Mouse (Mus musculus) liver, postnatal 0 days (tissue): Measurements from ENCODE around the gene Igfbp7. TPM values are rescaled to one million over a fixed set of nuclear protein-coding genes. Genes with fewer than 3 reads are reported as not detected.

Experiments
- ATAC-seq: fragments of 200-750 bp; cut with Nextera tagmentation; 2 replicates; pipeline ENCODE4 v1.8.0; 2017; ENCODE audit warnings: mild to moderate bottlenecking, moderate library complexity
- DNase-seq: peaks from one replicate; pipeline ENCODE4 v3.0.0-alpha.2; 2016
- H3K27ac ChIP-seq: fragments of 300-500 bp; sonication (generic); 2 replicates; pipeline ENCODE4 v1.5.1; 2014; ENCODE audit warnings: antibody characterized with exemption, moderate library complexity, mild to moderate bottlenecking, low read depth
- H3K27me3 ChIP-seq: fragments of 300-500 bp; sonication (generic); 2 replicates; pipeline ENCODE4 v1.6.1; 2014; ENCODE audit warnings: low read length, control low read depth, mixed read lengths; ENCODE audit not compliant: insufficient read depth
- H3K36me3 ChIP-seq: fragments of 300-500 bp; sonication (generic); replicated peaks from 2 replicates; pipeline ENCODE4 v1.6.1; 2014; ENCODE audit warnings: mild to moderate bottlenecking, control low read depth, low read length, moderate library complexity, mixed read lengths; ENCODE audit not compliant: insufficient read depth
- H3K4me1 ChIP-seq: fragments of 300-500 bp; sonication (generic); 2 replicates; pipeline ENCODE4 v1.6.1; 2014; ENCODE audit warnings: antibody characterized with exemption, mild to moderate bottlenecking, control low read depth; ENCODE audit not compliant: insufficient read depth
- H3K4me2 ChIP-seq: fragments of 300-500 bp; sonication (generic); 2 replicates; pipeline ENCODE4 v1.6.1; 2014; ENCODE audit warnings: low read depth, mild to moderate bottlenecking, low read length, moderate library complexity, mixed read lengths
- H3K4me3 ChIP-seq: fragments of 300-500 bp; sonication (generic); 2 replicates; pipeline ENCODE4 v1.5.1; 2014; ENCODE audit warnings: low read depth, low read length
- H3K9ac ChIP-seq: fragments of 300-500 bp; sonication (generic); replicated peaks from 2 replicates; pipeline ENCODE4 v1.6.1; 2014; ENCODE audit warnings: mild to moderate bottlenecking, moderate library complexity
- H3K9me3 ChIP-seq: fragments of 300-500 bp; sonication (generic); 2 replicates; pipeline ENCODE4 v1.6.1; 2016; ENCODE audit warnings: mild to moderate bottlenecking, control low read depth, low read length, mixed read lengths
- CTCF ChIP-seq: sonication (generic); IDR thresholded peaks from 2 replicates; pipeline ENCODE4 v1.5.1; 2016; ENCODE audit warnings: antibody characterized with exemption, low read depth
- EP300 ChIP-seq: IDR thresholded peaks from 2 replicates; pipeline ENCODE4 v1.6.1; 2016; ENCODE audit warnings: antibody characterized with exemption, low read depth, mild to moderate bottlenecking
- WGBS: fragments of 180-500 bp; shearing (Covaris S2); extraction: QIAGEN DNeasy Blood & Tissue Kit; methylation state at CpG from one replicate; pipeline ENCODE4 v1.1.7; 2014; ENCODE audit not compliant: insufficient replicate concordance; 5-methylcytosine and 5-hydroxymethylcytosine counted together
- polyA plus RNA-seq: library from polyadenylated mRNA; unstranded; fragments of >200 nt; fragmentation: Nextera tagmentation; extraction: Ambion mirVana; gene quantifications from 2 replicates; pipeline ENCODE4 v1.2.1, GENCODE M21; 2015

Igfbp7 gene
- polyA plus RNA-seq, 1 experiment from 2014 or later = 89.6 TPM

GRCm38 (mm10) chr5:77379434-77380135, 28.3 kb downstream of the Igfbp7 start:
- no peaks in the 10 kb centered on the region for H3K9me3 ChIP-seq
- TF ChIP-seq EP300 (no peak), CTCF (no peak)
- no peak overlapping the region for H3K9ac ChIP-seq
- H3K4me2 ChIP-seq = no peak overlapping the region
- no peaks in the 10 kb centered on the region for H3K36me3 ChIP-seq
- H3K27ac ChIP-seq = no peak overlapping the region
- no peak overlapping the region for H3K4me3 ChIP-seq
- peaks cover 11% of the 10 kb centered on the region for H3K4me1 ChIP-seq
- 77% methylated on average over 14 of the region's 14 CpGs for WGBS
- no peaks in the 10 kb centered on the region for H3K27me3 ChIP-seq
- DNase-seq (no peak), ATAC-seq (no peak)

DNA sequence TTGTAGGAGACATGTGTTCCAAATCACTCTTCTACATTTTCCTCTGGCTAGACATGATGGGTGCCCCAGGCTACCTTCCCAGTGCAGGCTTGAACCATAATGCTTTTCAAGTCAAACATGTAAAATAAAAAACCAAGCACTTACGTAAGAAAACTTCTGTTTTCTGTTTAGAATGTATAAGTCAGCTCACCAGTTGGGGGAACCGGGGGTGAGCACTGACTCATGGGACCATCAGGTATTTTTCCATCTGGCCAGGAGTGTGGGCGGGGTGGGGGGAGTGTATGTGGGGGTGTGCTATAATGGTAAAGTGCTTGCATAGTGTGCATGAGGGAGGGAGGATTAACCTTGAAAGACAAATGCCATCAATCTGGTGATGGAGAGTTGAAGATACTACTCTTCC, 29.8 kb downstream of the Igfbp7 start:
- H3K27me3 ChIP-seq = no peaks in the 10 kb centered on the region
- no peak for DNase-seq
- WGBS = 75% methylated on average over 3 of the region's 3 CpGs

DNA sequence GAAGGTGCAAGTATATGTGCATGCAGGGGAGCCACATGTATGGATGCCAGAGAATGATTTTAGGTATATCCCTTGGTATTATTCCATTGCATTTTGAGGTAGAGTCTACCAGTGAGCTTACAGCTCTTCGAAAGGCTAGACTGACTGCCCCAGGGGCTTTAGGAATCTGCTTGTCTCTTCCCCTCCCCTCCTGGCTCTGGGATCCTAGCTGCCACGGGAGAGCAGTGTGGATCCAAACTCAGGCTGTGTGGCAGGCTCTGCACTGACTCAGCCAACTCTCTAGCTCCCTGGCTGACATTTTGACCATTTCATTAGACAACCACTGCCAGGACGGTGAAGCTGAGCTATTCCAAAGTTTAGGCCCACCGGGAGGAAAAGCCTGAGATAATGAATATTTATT, 32.3 kb downstream of the Igfbp7 start:
- no peak for DNase-seq

More for the DNA sequence above, 29.8 kb downstream of the Igfbp7 start:
- no peak for ATAC-seq
- no peak for TF ChIP-seq EP300
- TF ChIP-seq CTCF = no peak
- Histone ChIP-seq H3K9ac (no peak overlapping the region), H3K4me1 (0 out of 2 replicates have a peak, but pooled peaks cover 2% of the 10 kb centered on the region), H3K36me3 (no peaks in the 10 kb centered on the region), H3K4me3 (no peak overlapping the region), H3K9me3 (no peaks in the 10 kb centered on the region), H3K4me2 (no peak overlapping the region), H3K27ac (no peak overlapping the region)

GRCm38 (mm10) chr5:77374945-77375344, 32.9 kb downstream of the Igfbp7 start:
- 29% methylated on average over 3 of the region's 3 CpGs for WGBS
- no peak for ATAC-seq
- H3K9me3 ChIP-seq = no peaks in the 10 kb centered on the region

More for the DNA sequence above, 32.3 kb downstream of the Igfbp7 start:
- Histone ChIP-seq H3K4me2 (no peak overlapping the region), H3K27ac (no peak overlapping the region), H3K9ac (no peak overlapping the region), H3K36me3 (no peaks in the 10 kb centered on the region), H3K4me3 (no peak overlapping the region), H3K9me3 (no peaks in the 10 kb centered on the region), H3K27me3 (no peaks in the 10 kb centered on the region), H3K4me1 (peaks cover 7% of the 10 kb centered on the region; the same call in 1 of the 2 replicates)
- ATAC-seq = no peak
- TF ChIP-seq CTCF = no peak
- TF ChIP-seq EP300 = no peak
- 78% methylated on average over 4 of the region's 4 CpGs for WGBS

DNA sequence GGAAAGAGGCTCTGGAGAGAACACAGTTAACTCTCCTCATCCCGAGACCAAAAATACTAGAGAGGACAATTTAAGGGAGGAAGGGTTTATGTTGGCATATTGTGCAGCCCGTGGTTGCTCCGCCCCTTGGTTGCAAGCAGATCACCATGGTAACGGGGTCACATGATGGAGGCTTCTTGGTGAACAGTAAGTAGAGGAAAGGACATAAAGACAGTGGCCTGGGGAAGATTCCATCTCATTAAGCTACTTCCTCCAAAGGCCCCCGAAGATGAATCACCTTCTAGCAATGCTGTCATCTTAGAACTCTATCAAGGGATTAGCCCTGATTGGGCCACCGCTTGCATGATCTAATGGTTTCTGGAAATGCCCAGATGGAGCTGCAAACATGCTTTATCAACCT, 35.1 kb downstream of the Igfbp7 start:
- H3K4me1 ChIP-seq = peaks cover 10% of the 10 kb centered on the region
- H3K27ac ChIP-seq = peak overlapping the region; percentile 39; the same call in 1 of the 2 replicates
- no peaks in the 10 kb centered on the region for H3K36me3 ChIP-seq
- peak overlapping the region; percentile 26; the same call in 1 of the 2 replicates for H3K4me2 ChIP-seq
- 37% methylated on average over 6 of the region's 6 CpGs for WGBS
- ATAC-seq (peak; percentile 66), DNase-seq (peak; percentile 41)
- no peaks in the 10 kb centered on the region for H3K27me3 ChIP-seq
- H3K4me3 ChIP-seq = no peak overlapping the region
- H3K9me3 ChIP-seq = no peaks in the 10 kb centered on the region
- TF ChIP-seq EP300 = no peak
- TF ChIP-seq CTCF = no peak
- H3K9ac ChIP-seq = no peak overlapping the region

More at GRCm38 (mm10) chr5:77374945-77375344, 32.9 kb downstream of the Igfbp7 start:
- TF ChIP-seq CTCF = no peak
- TF ChIP-seq EP300 = no peak
- no peak overlapping the region for H3K4me3 ChIP-seq
- H3K4me1 ChIP-seq = peaks cover 7% of the 10 kb centered on the region
- no peak overlapping the region for H3K4me2 ChIP-seq
- H3K9ac ChIP-seq = no peak overlapping the region
- H3K27me3 ChIP-seq = no peaks in the 10 kb centered on the region
- DNase-seq = no peak
- H3K36me3 ChIP-seq = no peaks in the 10 kb centered on the region
- H3K27ac ChIP-seq = no peak overlapping the region

GRCm38 (mm10) chr5:77372242-77372641, 35.6 kb downstream of the Igfbp7 start:
- 43% methylated on average over 7 of the region's 7 CpGs for WGBS
- peak overlapping the region; percentile 26; the same call in 1 of the 2 replicates for H3K4me2 ChIP-seq
- no peaks in the 10 kb centered on the region for H3K27me3 ChIP-seq
- ATAC-seq (peak; percentile 41; the same call in 1 of the 2 replicates), DNase-seq (no peak)
- H3K36me3 ChIP-seq = no peaks in the 10 kb centered on the region
- H3K9me3 ChIP-seq = no peaks in the 10 kb centered on the region
- peaks cover 10% of the 10 kb centered on the region for H3K4me1 ChIP-seq
- TF ChIP-seq EP300 (no peak), CTCF (no peak)
- H3K27ac ChIP-seq = peak overlapping the region; percentile 39; the same call in 1 of the 2 replicates
- no peak overlapping the region for H3K9ac ChIP-seq
- no peak overlapping the region for H3K4me3 ChIP-seq
